Mouse (Mus musculus): ENCODE data around the gene Krt78. TPM values are rescaled to one million over a fixed set of nuclear protein-coding genes. Genes with fewer than 3 reads are reported as not detected.

Krt78 gene
- polyA plus RNA-seq, 1 experiment from 2014 or later: not detected

- H3K27me3 ChIP-seq (replicated peaks; ENCODE audit: control insufficient read depth, insufficient read depth, low read length): no peaks in the 10 kb centered on the region
- H3K4me3 ChIP-seq (replicated peaks; ENCODE audit: low read length): no peak overlapping the region
- H3K36me3 ChIP-seq (ENCODE audit: control insufficient read depth, insufficient read depth): no peaks in the 10 kb centered on the region
- H3K9me3 ChIP-seq (ENCODE audit: control insufficient read depth, low read length): no peaks in the 10 kb centered on the region
- H3K4me2 ChIP-seq (ENCODE audit: low read length): no peak overlapping the region
- H3K4me1 ChIP-seq (replicated peaks; ENCODE audit: control insufficient read depth, insufficient read depth, low read length): peaks cover 10% of the 10 kb centered on the region
- H3K27ac ChIP-seq (ENCODE audit: low read length): no peak overlapping the region
- H3K9ac ChIP-seq (replicated peaks; ENCODE audit: low read depth, low read length): no peak overlapping the region
- 81% methylated on average over 5 of the region's 5 CpGs for WGBS
- no peak for ATAC-seq
Measured at GRCm38 (mm10) chr15:101976023-101976422, 21.9 kb upstream of the Krt78 start.

GRCm38 (mm10) chr15:101974083-101974845, 20.2 kb upstream of the Krt78 start:
- 54% methylated on average over 16 of the region's 16 CpGs for WGBS
- Histone ChIP-seq H3K27me3 (replicated peaks; ENCODE audit: control insufficient read depth, insufficient read depth, low read length) (no peaks in the 10 kb centered on the region), H3K36me3 (ENCODE audit: control insufficient read depth, insufficient read depth) (no peaks in the 10 kb centered on the region), H3K4me2 (ENCODE audit: low read length) (no peak overlapping the region), H3K4me1 (replicated peaks; ENCODE audit: control insufficient read depth, insufficient read depth, low read length) (peaks cover 10% of the 10 kb centered on the region), H3K9me3 (ENCODE audit: control insufficient read depth, low read length) (no peaks in the 10 kb centered on the region), H3K9ac (replicated peaks; ENCODE audit: low read depth, low read length) (no peak overlapping the region), H3K4me3 (replicated peaks; ENCODE audit: low read length) (no peak overlapping the region), H3K27ac (ENCODE audit: low read length) (no peak overlapping the region)
- ATAC-seq: peak; percentile 8; the same call in 1 of the 2 replicates

GRCm38 (mm10) chr15:101973414-101974077, 19.5 kb upstream of the Krt78 start:
- no peak overlapping the region for H3K4me3 ChIP-seq (replicated peaks; ENCODE audit: low read length)
- H3K36me3 ChIP-seq (ENCODE audit: control insufficient read depth, insufficient read depth): no peaks in the 10 kb centered on the region
- no peaks in the 10 kb centered on the region for H3K27me3 ChIP-seq (replicated peaks; ENCODE audit: control insufficient read depth, insufficient read depth, low read length)
- H3K4me1 ChIP-seq (replicated peaks; ENCODE audit: control insufficient read depth, insufficient read depth, low read length): peaks cover 10% of the 10 kb centered on the region
- no peak overlapping the region for H3K4me2 ChIP-seq (ENCODE audit: low read length)
- WGBS: 10% methylated on average over 15 of the region's 15 CpGs
- H3K9me3 ChIP-seq (ENCODE audit: control insufficient read depth, low read length): no peaks in the 10 kb centered on the region
- H3K9ac ChIP-seq (replicated peaks; ENCODE audit: low read depth, low read length): no peak overlapping the region
- ATAC-seq: peak; percentile 73
- H3K27ac ChIP-seq (ENCODE audit: low read length): no peak overlapping the region

- no peaks in the 10 kb centered on the region for H3K4me1 ChIP-seq (replicated peaks; ENCODE audit: control insufficient read depth, insufficient read depth, low read length)
- H3K9me3 ChIP-seq (ENCODE audit: control insufficient read depth, low read length): no peaks in the 10 kb centered on the region
- no peaks in the 10 kb centered on the region for H3K36me3 ChIP-seq (ENCODE audit: control insufficient read depth, insufficient read depth)
- no peaks in the 10 kb centered on the region for H3K27me3 ChIP-seq (replicated peaks; ENCODE audit: control insufficient read depth, insufficient read depth, low read length)
- ATAC-seq: no peak
- H3K27ac ChIP-seq (ENCODE audit: low read length): no peak overlapping the region
- 1% methylated on average over 3 of the region's 6 CpGs for WGBS
- H3K9ac ChIP-seq (replicated peaks; ENCODE audit: low read depth, low read length): no peak overlapping the region
- no peak overlapping the region for H3K4me2 ChIP-seq (ENCODE audit: low read length)
- H3K4me3 ChIP-seq (replicated peaks; ENCODE audit: low read length): no peak overlapping the region
Measured at GRCm38 (mm10) chr15:101970536-101970935, 16.4 kb upstream of the Krt78 start.

GRCm38 (mm10) chr15:101966808-101967207, 12.7 kb upstream of the Krt78 start:
- no peak for ATAC-seq
- Histone ChIP-seq H3K9ac (replicated peaks; ENCODE audit: low read depth, low read length) (no peak overlapping the region), H3K9me3 (ENCODE audit: control insufficient read depth, low read length) (no peaks in the 10 kb centered on the region), H3K36me3 (ENCODE audit: control insufficient read depth, insufficient read depth) (no peaks in the 10 kb centered on the region), H3K4me1 (replicated peaks; ENCODE audit: control insufficient read depth, insufficient read depth, low read length) (no peaks in the 10 kb centered on the region), H3K4me2 (ENCODE audit: low read length) (no peak overlapping the region), H3K4me3 (replicated peaks; ENCODE audit: low read length) (no peak overlapping the region), H3K27me3 (replicated peaks; ENCODE audit: control insufficient read depth, insufficient read depth, low read length) (no peaks in the 10 kb centered on the region), H3K27ac (ENCODE audit: low read length) (no peak overlapping the region)
- WGBS: 83% methylated on average over 8 of the region's 8 CpGs

GRCm38 (mm10) chr15:101958891-101959290, 4.8 kb upstream of the Krt78 start:
- H3K27ac ChIP-seq (ENCODE audit: low read length): no peak overlapping the region
- WGBS: 75% methylated on average over 3 of the region's 3 CpGs
- H3K9ac ChIP-seq (replicated peaks; ENCODE audit: low read depth, low read length): no peak overlapping the region
- H3K27me3 ChIP-seq (replicated peaks; ENCODE audit: control insufficient read depth, insufficient read depth, low read length): no peaks in the 10 kb centered on the region
- H3K4me1 ChIP-seq (replicated peaks; ENCODE audit: control insufficient read depth, insufficient read depth, low read length): no peaks in the 10 kb centered on the region
- H3K4me2 ChIP-seq (ENCODE audit: low read length): no peak overlapping the region
- ATAC-seq: no peak
- H3K9me3 ChIP-seq (ENCODE audit: control insufficient read depth, low read length): no peaks in the 10 kb centered on the region
- no peaks in the 10 kb centered on the region for H3K36me3 ChIP-seq (ENCODE audit: control insufficient read depth, insufficient read depth)
- H3K4me3 ChIP-seq (replicated peaks; ENCODE audit: low read length): no peak overlapping the region

- Histone ChIP-seq H3K27me3 (replicated peaks; ENCODE audit: control insufficient read depth, insufficient read depth, low read length) (no peaks in the 10 kb centered on the region), H3K9ac (replicated peaks; ENCODE audit: low read depth, low read length) (no peak overlapping the region), H3K36me3 (ENCODE audit: control insufficient read depth, insufficient read depth) (no peaks in the 10 kb centered on the region), H3K27ac (ENCODE audit: low read length) (no peak overlapping the region), H3K4me2 (ENCODE audit: low read length) (no peak overlapping the region), H3K9me3 (ENCODE audit: control insufficient read depth, low read length) (no peaks in the 10 kb centered on the region), H3K4me1 (replicated peaks; ENCODE audit: control insufficient read depth, insufficient read depth, low read length) (no peaks in the 10 kb centered on the region), H3K4me3 (replicated peaks; ENCODE audit: low read length) (no peak overlapping the region)
- 92% methylated on average over 7 of the region's 7 CpGs for WGBS
- ATAC-seq: no peak
Measured at GRCm38 (mm10) chr15:101952733-101953474, 1.2 kb downstream of the Krt78 start.

GRCm38 (mm10) chr15:101945430-101945829, 8.7 kb downstream of the Krt78 start:
- 93% methylated on average over 1 of the region's 1 CpGs for WGBS
- no peak for ATAC-seq
- no peaks in the 10 kb centered on the region for H3K4me1 ChIP-seq (replicated peaks; ENCODE audit: control insufficient read depth, insufficient read depth, low read length)
- H3K27me3 ChIP-seq (replicated peaks; ENCODE audit: control insufficient read depth, insufficient read depth, low read length): no peaks in the 10 kb centered on the region
- H3K4me2 ChIP-seq (ENCODE audit: low read length): no peak overlapping the region
- no peak overlapping the region for H3K4me3 ChIP-seq (replicated peaks; ENCODE audit: low read length)
- no peaks in the 10 kb centered on the region for H3K36me3 ChIP-seq (ENCODE audit: control insufficient read depth, insufficient read depth)
- H3K27ac ChIP-seq (ENCODE audit: low read length): no peak overlapping the region
- no peak overlapping the region for H3K9ac ChIP-seq (replicated peaks; ENCODE audit: low read depth, low read length)
- H3K9me3 ChIP-seq (ENCODE audit: control insufficient read depth, low read length): no peaks in the 10 kb centered on the region

GRCm38 (mm10) chr15:101941948-101942347, 12.1 kb downstream of the Krt78 start:
- Histone ChIP-seq H3K9ac (replicated peaks; ENCODE audit: low read depth, low read length) (no peak overlapping the region), H3K36me3 (ENCODE audit: control insufficient read depth, insufficient read depth) (no peaks in the 10 kb centered on the region), H3K4me3 (replicated peaks; ENCODE audit: low read length) (no peak overlapping the region), H3K27ac (ENCODE audit: low read length) (no peak overlapping the region), H3K4me2 (ENCODE audit: low read length) (no peak overlapping the region), H3K9me3 (ENCODE audit: control insufficient read depth, low read length) (no peaks in the 10 kb centered on the region), H3K27me3 (replicated peaks; ENCODE audit: control insufficient read depth, insufficient read depth, low read length) (no peaks in the 10 kb centered on the region), H3K4me1 (replicated peaks; ENCODE audit: control insufficient read depth, insufficient read depth, low read length) (no peaks in the 10 kb centered on the region)
- no peak for ATAC-seq
- 70% methylated on average over 8 of the region's 8 CpGs for WGBS
